Mouse (Mus musculus): Measurements from ENCODE around the gene Atp2a3. TPM values are rescaled to one million over a fixed set of nuclear protein-coding genes. Genes with fewer than 3 reads are reported as not detected.
A peak's percentile ranks its signal among the peaks of the same experiment; 100 is the strongest.

Gene Atp2a3
- polyA plus RNA-seq, 1 experiment from 2014 or later = 23.5 TPM

GRCm38 (mm10) chr11:73006377-73006776, 45.4 kb downstream of the Atp2a3 start:
- DNase-seq (ENCODE audit: low spot score) = no peak

DNA sequence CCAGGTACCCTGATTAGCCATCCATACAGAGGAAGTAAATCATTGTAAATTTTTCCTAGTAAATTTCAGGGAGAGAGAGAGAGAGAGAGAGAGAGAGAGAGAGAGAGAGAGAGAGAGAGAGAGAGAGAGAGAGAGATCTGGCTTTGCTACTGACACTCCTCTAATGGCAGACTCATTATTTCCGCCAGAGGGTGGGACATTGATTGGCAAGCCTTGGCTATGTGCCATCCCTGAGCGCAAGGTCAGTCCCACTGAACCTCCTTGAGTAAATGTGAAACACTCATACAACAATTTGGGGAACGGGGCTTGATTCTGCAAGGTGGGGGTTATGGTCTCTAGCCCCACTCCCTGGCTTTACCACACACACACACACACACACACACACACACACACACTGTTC, 46.1 kb downstream of the Atp2a3 start:
- ATAC-seq (replicated peaks; ENCODE audit: low FRiP score) (no peak), DNase-seq (ENCODE audit: low spot score) (no peak)
- H3K4me2 ChIP-seq = no peak overlapping the region
- 85% methylated on average over 3 of the region's 3 CpGs for WGBS
- no peaks in the 10 kb centered on the region for H3K9me3 ChIP-seq (ENCODE audit: control insufficient read depth, low read length)
- no peaks in the 10 kb centered on the region for H3K36me3 ChIP-seq (ENCODE audit: control insufficient read depth, insufficient read depth, low read length)
- no peaks in the 10 kb centered on the region for H3K4me1 ChIP-seq (replicated peaks; ENCODE audit: control insufficient read depth, insufficient read depth, low read length)
- no peak overlapping the region for H3K27ac ChIP-seq (ENCODE audit: low read depth, low read length)
- H3K27me3 ChIP-seq (replicated peaks; ENCODE audit: control insufficient read depth, insufficient read depth, low read length) = no peaks in the 10 kb centered on the region
- H3K9ac ChIP-seq (ENCODE audit: low read depth, low read length) = no peak overlapping the region
- H3K4me3 ChIP-seq (ENCODE audit: low read depth, low read length) = no peak overlapping the region

More at GRCm38 (mm10) chr11:73006377-73006776, 45.4 kb downstream of the Atp2a3 start:
- Histone ChIP-seq H3K9me3 (ENCODE audit: control insufficient read depth, low read length) (no peaks in the 10 kb centered on the region), H3K4me1 (replicated peaks; ENCODE audit: control insufficient read depth, insufficient read depth, low read length) (no peaks in the 10 kb centered on the region), H3K9ac (ENCODE audit: low read depth, low read length) (no peak overlapping the region), H3K4me2 (no peak overlapping the region), H3K27me3 (replicated peaks; ENCODE audit: control insufficient read depth, insufficient read depth, low read length) (no peaks in the 10 kb centered on the region), H3K27ac (ENCODE audit: low read depth, low read length) (no peak overlapping the region), H3K36me3 (ENCODE audit: control insufficient read depth, insufficient read depth, low read length) (no peaks in the 10 kb centered on the region), H3K4me3 (ENCODE audit: low read depth, low read length) (no peak overlapping the region)
- 19% methylated on average over 2 of the region's 2 CpGs for WGBS
- 0 out of 2 replicates have a peak, but pooled peaks have one; percentile 30 for ATAC-seq (replicated peaks; ENCODE audit: low FRiP score)

DNA sequence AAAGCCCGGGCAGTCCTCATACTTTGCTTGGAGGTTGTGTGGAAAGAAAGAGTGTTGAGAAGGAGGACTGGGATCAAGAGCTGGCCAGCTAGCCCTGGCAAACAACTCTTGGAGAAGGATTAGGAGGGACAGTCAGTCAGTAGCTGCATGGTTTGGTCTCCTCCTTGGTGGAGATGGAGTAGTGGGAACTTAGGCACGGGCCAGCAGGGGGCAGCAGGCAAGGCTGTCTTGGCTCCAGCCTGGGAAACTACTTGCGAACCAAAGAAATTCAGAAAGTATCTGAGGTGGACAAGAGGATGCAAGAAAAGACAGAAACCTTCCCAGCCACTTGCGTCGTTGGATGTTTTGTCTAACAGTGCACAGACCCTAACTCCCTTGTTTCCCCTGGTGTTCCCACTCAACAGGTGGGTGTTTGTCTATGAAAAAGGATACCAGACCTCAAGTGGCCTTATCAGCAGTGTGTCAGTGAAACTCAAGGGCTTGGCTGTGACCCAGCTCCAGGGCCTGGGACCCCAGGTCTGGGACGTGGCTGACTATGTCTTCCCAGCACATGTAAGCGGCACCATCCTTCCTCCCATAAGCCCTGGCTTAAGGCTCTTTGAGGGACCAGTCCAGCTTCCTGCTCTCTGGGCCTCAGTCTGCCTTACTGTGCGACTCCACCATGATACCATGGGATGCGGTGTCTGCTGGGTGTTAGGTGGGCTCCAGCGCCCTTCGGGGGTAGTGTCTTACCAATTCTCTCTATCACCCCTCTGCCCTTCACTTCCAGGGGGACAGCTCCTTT, 46.9 kb downstream of the Atp2a3 start:
- no peak for DNase-seq (ENCODE audit: low spot score)
- H3K27me3 ChIP-seq (replicated peaks; ENCODE audit: control insufficient read depth, insufficient read depth, low read length) = no peaks in the 10 kb centered on the region
- no peaks in the 10 kb centered on the region for H3K36me3 ChIP-seq (ENCODE audit: control insufficient read depth, insufficient read depth, low read length)
- ATAC-seq (replicated peaks; ENCODE audit: low FRiP score) = no peak
- H3K4me2 ChIP-seq = no peak overlapping the region
- H3K4me3 ChIP-seq (ENCODE audit: low read depth, low read length) = no peak overlapping the region
- 62% methylated on average over 11 of the region's 11 CpGs for WGBS
- H3K27ac ChIP-seq (ENCODE audit: low read depth, low read length) = no peak overlapping the region
- no peaks in the 10 kb centered on the region for H3K4me1 ChIP-seq (replicated peaks; ENCODE audit: control insufficient read depth, insufficient read depth, low read length)
- H3K9me3 ChIP-seq (ENCODE audit: control insufficient read depth, low read length) = no peaks in the 10 kb centered on the region
- H3K9ac ChIP-seq (ENCODE audit: low read depth, low read length) = no peak overlapping the region

GRCm38 (mm10) chr11:73008826-73009225, 47.9 kb downstream of the Atp2a3 start:
- Histone ChIP-seq H3K4me2 (no peak overlapping the region), H3K9me3 (ENCODE audit: control insufficient read depth, low read length) (no peaks in the 10 kb centered on the region), H3K4me1 (replicated peaks; ENCODE audit: control insufficient read depth, insufficient read depth, low read length) (no peaks in the 10 kb centered on the region), H3K9ac (ENCODE audit: low read depth, low read length) (no peak overlapping the region), H3K36me3 (ENCODE audit: control insufficient read depth, insufficient read depth, low read length) (no peaks in the 10 kb centered on the region), H3K27me3 (replicated peaks; ENCODE audit: control insufficient read depth, insufficient read depth, low read length) (no peaks in the 10 kb centered on the region), H3K27ac (ENCODE audit: low read depth, low read length) (no peak overlapping the region), H3K4me3 (ENCODE audit: low read depth, low read length) (no peak overlapping the region)
- WGBS = 68% methylated on average over 2 of the region's 2 CpGs
- DNase-seq (ENCODE audit: low spot score) (no peak), ATAC-seq (replicated peaks; ENCODE audit: low FRiP score) (no peak)

GRCm38 (mm10) chr11:73009531-73010274, 48.7 kb downstream of the Atp2a3 start:
- Histone ChIP-seq H3K27ac (ENCODE audit: low read depth, low read length) (no peak overlapping the region), H3K4me3 (ENCODE audit: low read depth, low read length) (no peak overlapping the region), H3K9ac (ENCODE audit: low read depth, low read length) (no peak overlapping the region), H3K27me3 (replicated peaks; ENCODE audit: control insufficient read depth, insufficient read depth, low read length) (no peaks in the 10 kb centered on the region), H3K9me3 (ENCODE audit: control insufficient read depth, low read length) (no peaks in the 10 kb centered on the region), H3K4me2 (no peak overlapping the region), H3K4me1 (replicated peaks; ENCODE audit: control insufficient read depth, insufficient read depth, low read length) (no peaks in the 10 kb centered on the region), H3K36me3 (ENCODE audit: control insufficient read depth, insufficient read depth, low read length) (no peaks in the 10 kb centered on the region)
- WGBS = 71% methylated on average over 13 of the region's 13 CpGs
- no peak for ATAC-seq (replicated peaks; ENCODE audit: low FRiP score)
- no peak for DNase-seq (ENCODE audit: low spot score)

DNA sequence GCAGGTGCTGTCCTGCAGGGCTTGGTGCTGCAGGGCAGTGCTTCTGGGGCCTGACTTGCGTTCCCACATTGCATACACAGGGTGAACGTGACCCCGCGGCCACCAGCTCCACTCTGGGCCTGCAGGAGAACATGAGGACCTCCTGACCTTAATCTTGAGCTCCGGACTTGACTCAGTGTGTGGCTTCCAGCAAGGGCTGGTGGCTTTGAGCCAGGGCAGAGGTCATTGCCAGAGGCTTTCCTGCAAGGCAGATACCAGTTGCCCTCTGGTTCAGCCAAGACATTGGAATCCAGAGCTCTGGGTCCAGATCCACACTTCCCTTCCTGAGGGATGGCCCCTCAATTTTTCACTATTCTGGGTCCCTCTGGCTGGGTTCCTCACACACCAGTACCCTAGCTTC, 53.0 kb downstream of the Atp2a3 start:
- H3K27me3 ChIP-seq (replicated peaks; ENCODE audit: control insufficient read depth, insufficient read depth, low read length) = peaks cover 6% of the 10 kb centered on the region
- no peak overlapping the region for H3K27ac ChIP-seq (ENCODE audit: low read depth, low read length)
- no peaks in the 10 kb centered on the region for H3K36me3 ChIP-seq (ENCODE audit: control insufficient read depth, insufficient read depth, low read length)
- 0 out of 2 replicates have a peak, but pooled peaks cover 5% of the 10 kb centered on the region for H3K4me1 ChIP-seq (replicated peaks; ENCODE audit: control insufficient read depth, insufficient read depth, low read length)
- H3K4me3 ChIP-seq (ENCODE audit: low read depth, low read length) = no peak overlapping the region
- 74% methylated on average over 5 of the region's 5 CpGs for WGBS
- no peak overlapping the region for H3K4me2 ChIP-seq
- ATAC-seq (replicated peaks; ENCODE audit: low FRiP score) (no peak), DNase-seq (ENCODE audit: low spot score) (no peak)
- no peak overlapping the region for H3K9ac ChIP-seq (ENCODE audit: low read depth, low read length)
- no peaks in the 10 kb centered on the region for H3K9me3 ChIP-seq (ENCODE audit: control insufficient read depth, low read length)

DNA sequence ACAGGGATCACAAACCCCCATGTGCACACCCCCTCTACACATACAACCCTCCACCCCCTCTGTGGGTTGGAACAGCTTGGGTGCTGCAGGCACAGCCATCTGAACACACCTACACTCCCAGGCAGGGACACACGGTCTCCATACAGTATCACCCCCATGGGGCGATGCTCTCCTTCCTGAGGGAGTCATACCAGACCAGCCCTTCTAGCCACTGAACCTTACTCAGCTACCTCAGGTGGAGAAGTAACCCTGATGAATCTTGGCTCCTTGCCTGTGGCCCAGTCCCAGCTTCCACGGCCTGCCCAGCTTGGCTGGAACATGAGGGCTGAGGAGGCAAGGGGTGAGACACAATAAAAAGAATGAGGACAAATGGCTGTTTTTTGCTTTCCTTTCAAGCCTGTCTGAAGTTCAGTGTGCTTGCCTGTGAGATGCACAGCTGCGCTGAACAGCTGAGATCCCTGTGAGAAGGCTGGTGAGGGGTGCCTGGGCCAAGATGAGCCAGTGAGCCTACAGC, 53.9 kb downstream of the Atp2a3 start:
- 85% methylated on average over 4 of the region's 4 CpGs for WGBS
- H3K4me1 ChIP-seq (replicated peaks; ENCODE audit: control insufficient read depth, insufficient read depth, low read length) = 0 out of 2 replicates have a peak, but pooled peaks cover 8% of the 10 kb centered on the region
- no peak overlapping the region for H3K9ac ChIP-seq (ENCODE audit: low read depth, low read length)
- H3K9me3 ChIP-seq (ENCODE audit: control insufficient read depth, low read length) = no peaks in the 10 kb centered on the region
- H3K4me3 ChIP-seq (ENCODE audit: low read depth, low read length) = no peak overlapping the region
- DNase-seq (ENCODE audit: low spot score) = no peak
- no peak overlapping the region for H3K4me2 ChIP-seq
- no peak overlapping the region for H3K27ac ChIP-seq (ENCODE audit: low read depth, low read length)
- peaks cover 15% of the 10 kb centered on the region for H3K27me3 ChIP-seq (replicated peaks; ENCODE audit: control insufficient read depth, insufficient read depth, low read length)
- no peak for ATAC-seq (replicated peaks; ENCODE audit: low FRiP score)
- no peaks in the 10 kb centered on the region for H3K36me3 ChIP-seq (ENCODE audit: control insufficient read depth, insufficient read depth, low read length)

GRCm38 (mm10) chr11:73015391-73016102, 54.6 kb downstream of the Atp2a3 start:
- no peaks in the 10 kb centered on the region for H3K9me3 ChIP-seq (ENCODE audit: control insufficient read depth, low read length)
- DNase-seq (ENCODE audit: low spot score) = no peak
- WGBS = 79% methylated on average over 5 of the region's 5 CpGs
- H3K9ac ChIP-seq (ENCODE audit: low read depth, low read length) = no peak overlapping the region
- no peak overlapping the region for H3K4me2 ChIP-seq
- H3K27ac ChIP-seq (ENCODE audit: low read depth, low read length) = no peak overlapping the region
- H3K4me1 ChIP-seq (replicated peaks; ENCODE audit: control insufficient read depth, insufficient read depth, low read length) = 0 out of 2 replicates have a peak, but pooled peaks cover 8% of the 10 kb centered on the region
- H3K36me3 ChIP-seq (ENCODE audit: control insufficient read depth, insufficient read depth, low read length) = no peaks in the 10 kb centered on the region
- peaks cover 22% of the 10 kb centered on the region for H3K27me3 ChIP-seq (replicated peaks; ENCODE audit: control insufficient read depth, insufficient read depth, low read length)
- H3K4me3 ChIP-seq (ENCODE audit: low read depth, low read length) = no peak overlapping the region
- no peak for ATAC-seq (replicated peaks; ENCODE audit: low FRiP score)
